Mouse (Mus musculus) gastrocnemius, adult 18-20 months (tissue): ENCODE data around the gene Tlr3. TPM values are rescaled to one million over a fixed set of nuclear protein-coding genes. Genes with fewer than 3 reads are reported as not detected.

Experiments used
- DNase-seq: peaks from one replicate; pipeline ENCODE4 v3.0.0; 2021; ENCODE audit warnings: low spot score
- total RNA-seq, 2 experiments: library from RNA; stranded (reverse); gene quantifications; 2 replicates each; pipeline ENCODE4 v1.2.3; 2021

Gene Tlr3
- total RNA-seq, 2 experiments from 2014 or later: 0.75 to 1.3 TPM

- no peak for DNase-seq
These were observed 55.1 kb downstream of the Tlr3 start for GRCm38 (mm10) chr8:45355809-45356208.

Other genes with a start within 250 kb of the Tlr3 start
- gene F11, start 149.0 kb downstream of the Tlr3 start, total RNA-seq: not detected
- under 1 TPM in 1 of 2 experiments, not detected in 1; 0.07 TPM for gene Klkb1, start 116.2 kb downstream of the Tlr3 start, total RNA-seq
- gene Gm45753, start 102.6 kb downstream of the Tlr3 start, total RNA-seq: not detected
- gene Cyp4v3, start 77.9 kb downstream of the Tlr3 start, total RNA-seq: 1 to 10 TPM in 1 of 2 experiments, under 1 TPM in 1; 0.80 to 1.4 TPM
- gene Fam149a, start 28.8 kb downstream of the Tlr3 start, total RNA-seq: 1 to 10 TPM; 1.7 to 2.1 TPM
- gene Sorbs2, start 96.7 kb upstream of the Tlr3 start, total RNA-seq: 10 to 100 TPM; 60.1 to 97.5 TPM